Mouse (Mus musculus) hindbrain, embryonic 15.5 days (tissue): ENCODE measurements around the gene Vmn2r26. TPM values are rescaled to one million over a fixed set of nuclear protein-coding genes. Genes with fewer than 3 reads are reported as not detected.
"Not testable (repeated sequence)": the region's sequence is repeated elsewhere in the genome, so short reads cannot be mapped to it uniquely, and the experiment has no call there.

Experiments used
- ATAC-seq: fragments of 200-750 bp; cut with Nextera tagmentation; 2 replicates; pipeline ENCODE4 v1.8.0; 2017; ENCODE audit warnings: low read depth, moderate number of reproducible peaks, moderate TSS enrichment; ENCODE audit not compliant: low FRiP score
- H3K27ac ChIP-seq: fragments of 300-500 bp; sonication (generic); replicated peaks from 2 replicates; pipeline ENCODE4 v1.5.1; 2015; ENCODE audit warnings: mild to moderate bottlenecking, inconsistent platforms
- H3K27me3 ChIP-seq: fragments of 300-500 bp; sonication (generic); 2 replicates; pipeline ENCODE4 v1.6.1; 2015; ENCODE audit warnings: control low read depth, inconsistent platforms
- H3K36me3 ChIP-seq: fragments of 300-500 bp; sonication (generic); 2 replicates; pipeline ENCODE4 v1.6.1; 2015; ENCODE audit warnings: control low read depth, inconsistent platforms
- H3K4me1 ChIP-seq: fragments of 300-500 bp; sonication (generic); replicated peaks from 2 replicates; pipeline ENCODE4 v1.6.1; 2015; ENCODE audit warnings: control low read depth, inconsistent platforms
- H3K4me2 ChIP-seq: fragments of 300-500 bp; sonication (generic); 2 replicates; pipeline ENCODE4 v1.6.1; 2015; ENCODE audit warnings: moderate library complexity, mild to moderate bottlenecking, inconsistent platforms
- H3K4me3 ChIP-seq: fragments of 300-500 bp; sonication (generic); 2 replicates; pipeline ENCODE4 v1.5.1; 2015; ENCODE audit warnings: mild to moderate bottlenecking, inconsistent platforms
- H3K9ac ChIP-seq: fragments of 300-500 bp; sonication (generic); 2 replicates; pipeline ENCODE4 v1.6.1; 2015; ENCODE audit warnings: inconsistent platforms
- H3K9me3 ChIP-seq: fragments of 300-500 bp; sonication (generic); 2 replicates; pipeline ENCODE4 v1.6.1; 2016; ENCODE audit warnings: control low read depth, inconsistent platforms
- WGBS: fragments of 180-500 bp; shearing (Covaris S2); methylation state at CpG from one replicate; pipeline ENCODE4 v1.1.7; 2015; 5-methylcytosine and 5-hydroxymethylcytosine counted together
- polyA plus RNA-seq: library from polyadenylated mRNA; unstranded; fragments of >200 nt; fragmentation: Nextera tagmentation; extraction: Ambion mirVana; gene quantifications from 2 replicates; pipeline ENCODE4 v1.2.1, GENCODE M21; 2015

Gene Vmn2r26
- polyA plus RNA-seq: not detected in 2 replicates

- not testable (repeated sequence) for H3K9ac ChIP-seq
These were observed at the start of gene Vmn2r26 for GRCm38 (mm10) chr6:124024268-124024667. TSS of gene Vmn2r26 (plus strand) at chr6:124024568.

DNA sequence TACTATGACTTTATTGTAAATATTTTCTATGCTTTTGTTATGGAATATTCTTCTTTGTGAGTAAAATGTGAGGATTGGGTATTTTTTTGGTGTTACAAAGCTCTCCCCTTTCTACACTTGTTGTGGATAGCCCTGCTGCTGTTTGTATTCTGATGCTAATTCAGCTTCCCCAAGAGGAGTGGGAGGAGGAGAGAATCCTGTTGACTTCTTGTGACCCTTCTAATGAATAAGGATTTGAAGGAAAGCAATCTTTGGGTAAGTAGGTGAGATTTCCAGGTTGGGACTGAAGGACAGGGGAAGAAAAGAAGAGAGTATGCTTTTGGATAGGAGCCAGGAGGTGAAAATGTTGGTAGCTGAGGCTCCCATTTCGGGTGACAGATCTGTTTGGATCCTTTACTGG lies 3.5 kb upstream of the Vmn2r26 start:
- no peaks in the 10 kb centered on the region for H3K27me3 ChIP-seq
- H3K4me3 ChIP-seq: no peak overlapping the region
- H3K4me1 ChIP-seq: no peaks in the 10 kb centered on the region
- no peak overlapping the region for H3K4me2 ChIP-seq
- H3K36me3 ChIP-seq: no peaks in the 10 kb centered on the region
- H3K9me3 ChIP-seq: no peaks in the 10 kb centered on the region
- no peak overlapping the region for H3K27ac ChIP-seq
- no peak overlapping the region for H3K9ac ChIP-seq
- 67% methylated on average over 1 of the region's 1 CpGs for WGBS
- no peak for ATAC-seq

More at GRCm38 (mm10) chr6:124024268-124024667, at the start of gene Vmn2r26:
- not testable (repeated sequence) for H3K9me3 ChIP-seq, H3K36me3 ChIP-seq, H3K4me1 ChIP-seq, H3K4me2 ChIP-seq, H3K4me3 ChIP-seq, ATAC-seq, H3K27me3 ChIP-seq, H3K27ac ChIP-seq
- 53% methylated on average over 1 of the region's 1 CpGs for WGBS

GRCm38 (mm10) chr6:124048388-124048787 lies 24.0 kb downstream of the Vmn2r26 start:
- no peak overlapping the region for H3K4me2 ChIP-seq
- H3K4me3 ChIP-seq: no peak overlapping the region
- ATAC-seq: no peak
- no peak overlapping the region for H3K27ac ChIP-seq
- no peaks in the 10 kb centered on the region for H3K27me3 ChIP-seq
- no peaks in the 10 kb centered on the region for H3K9me3 ChIP-seq
- H3K9ac ChIP-seq: no peak overlapping the region
- no peaks in the 10 kb centered on the region for H3K4me1 ChIP-seq
- H3K36me3 ChIP-seq: no peaks in the 10 kb centered on the region

- not testable (repeated sequence) for H3K9ac ChIP-seq, H3K4me3 ChIP-seq, H3K36me3 ChIP-seq, H3K4me1 ChIP-seq, ATAC-seq, H3K27ac ChIP-seq, H3K4me2 ChIP-seq, H3K9me3 ChIP-seq, H3K27me3 ChIP-seq
These were observed 29.2 kb downstream of the Vmn2r26 start for GRCm38 (mm10) chr6:124053611-124054010.

- 85% methylated on average over 4 of the region's 4 CpGs for WGBS
- ATAC-seq: no peak
- Histone ChIP-seq H3K4me3 (no peak overlapping the region), H3K9ac (no peak overlapping the region), H3K27ac (no peak overlapping the region), H3K9me3 (no peaks in the 10 kb centered on the region), H3K36me3 (no peaks in the 10 kb centered on the region), H3K4me1 (no peaks in the 10 kb centered on the region), H3K4me2 (no peak overlapping the region), H3K27me3 (no peaks in the 10 kb centered on the region)
These were observed 78.0 kb downstream of the Vmn2r26 start for GRCm38 (mm10) chr6:124102334-124102733.

Other genes with a start within 250 kb of the Vmn2r26 start
- gene Vmn2r24, start 245.7 kb upstream of the Vmn2r26 start, polyA plus RNA-seq: not detected in 2 replicates
- gene Vmn2r25, start 171.1 kb upstream of the Vmn2r26 start, polyA plus RNA-seq: not detected in 2 replicates
- gene Vmn2r27, start 207.3 kb downstream of the Vmn2r26 start, polyA plus RNA-seq: not detected in 2 replicates